Mouse (Mus musculus) frontal cortex, adult 2 months (tissue): Measurements from ENCODE around the gene Hist1h2bb. TPM values are rescaled to one million over a fixed set of nuclear protein-coding genes. Genes with fewer than 3 reads are reported as not detected.

Source experiments
- DNase-seq, 2 experiments: peaks; one replicate each; pipeline ENCODE4 v3.0.0; 2022; ENCODE audit warnings: low spot score in 1 of 2; ENCODE audit errors: extremely low spot score in 1 of 2
- polyA plus RNA-seq: library from polyadenylated mRNA; depleted of rRNA; stranded (reverse); fragments of >200 nt; gene quantifications from 2 replicates; pipeline ENCODE4 v1.2.3, GENCODE M21; 2012

Hist1h2bb gene
- polyA plus RNA-seq, 1 experiment = 1.3 TPM

DNA sequence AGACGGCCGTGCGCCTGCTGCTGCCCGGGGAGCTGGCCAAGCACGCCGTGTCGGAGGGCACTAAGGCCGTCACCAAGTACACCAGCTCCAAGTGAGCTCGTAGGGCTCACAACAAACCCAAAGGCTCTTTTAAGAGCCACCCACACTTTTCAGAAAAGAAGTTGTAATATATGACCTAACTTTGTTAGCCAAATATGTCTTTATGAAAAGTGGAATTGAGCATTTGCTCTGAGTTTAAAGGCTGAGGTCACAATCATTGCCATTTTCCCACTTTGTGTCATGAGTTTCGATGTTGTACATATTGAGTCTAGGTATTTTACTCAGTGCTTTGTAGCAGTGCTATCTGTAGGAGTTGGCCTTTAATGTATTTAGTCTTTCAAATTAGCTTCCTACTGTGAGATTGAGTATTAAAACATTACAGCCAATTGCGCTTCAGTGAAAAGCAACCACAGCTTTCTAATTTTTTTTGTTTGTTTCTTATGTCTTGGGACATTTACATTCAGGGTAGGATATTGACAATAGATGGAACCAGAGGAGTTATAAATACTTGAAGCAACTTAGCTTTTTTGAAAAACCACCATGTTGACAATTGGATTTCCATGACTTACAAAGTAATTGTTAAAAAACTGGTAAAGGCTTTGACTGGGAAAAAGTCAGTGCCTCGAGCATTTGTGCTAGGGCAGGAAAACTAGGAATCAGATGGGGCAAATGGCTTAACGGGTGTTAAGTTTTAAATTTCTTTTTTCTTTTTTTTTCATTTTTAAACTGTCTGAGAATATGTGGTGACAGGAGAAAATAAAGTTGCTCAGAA lies 752 bp downstream of the Hist1h2bb start:
- no peak for DNase-seq

DNA sequence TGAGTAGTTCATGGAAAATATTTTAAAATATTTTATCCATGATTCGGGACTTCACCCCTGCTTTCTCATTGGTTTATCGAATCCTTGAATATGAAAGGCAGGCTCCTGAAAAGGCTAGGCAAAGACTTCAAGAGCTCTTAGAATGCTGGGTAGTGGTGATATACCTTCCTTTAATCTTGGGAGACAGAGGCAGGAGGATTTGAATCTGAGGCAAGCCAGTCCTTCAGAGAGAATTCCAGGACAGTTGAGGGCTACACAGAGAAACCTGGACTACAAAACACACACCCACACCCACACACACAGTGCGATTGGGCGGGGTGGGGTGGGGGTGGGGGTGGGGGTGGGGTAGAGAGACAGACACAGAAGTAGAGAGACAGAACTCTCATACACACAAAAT lies 1.4 kb downstream of the Hist1h2bb start:
- DNase-seq = no peak

DNA sequence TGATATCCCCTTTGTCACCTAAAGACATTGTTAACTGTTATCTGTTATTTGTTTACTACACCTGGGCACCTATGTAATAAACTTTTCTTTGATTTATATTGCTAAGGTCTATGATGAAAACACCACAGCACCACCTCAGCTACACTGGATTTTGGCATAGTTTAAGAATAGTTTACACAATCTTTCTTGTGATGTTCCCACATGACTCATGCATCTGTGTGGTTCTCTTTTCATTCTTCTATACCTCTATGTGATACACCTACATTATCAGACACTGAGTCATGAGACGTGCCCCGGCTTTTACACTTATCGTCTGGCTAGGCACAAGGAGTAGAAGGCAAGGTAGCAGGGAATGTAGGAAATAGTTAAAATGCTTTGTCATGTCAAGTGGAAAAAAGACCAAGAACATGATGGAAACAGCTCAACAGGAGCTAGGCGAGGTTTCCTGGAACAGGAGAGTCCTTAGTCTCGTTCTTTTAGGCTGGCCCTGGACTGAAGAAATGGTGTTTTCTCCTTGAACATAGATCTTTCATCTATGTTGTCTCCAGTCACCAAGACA lies 3.1 kb downstream of the Hist1h2bb start:
- DNase-seq = no peak

DNA sequence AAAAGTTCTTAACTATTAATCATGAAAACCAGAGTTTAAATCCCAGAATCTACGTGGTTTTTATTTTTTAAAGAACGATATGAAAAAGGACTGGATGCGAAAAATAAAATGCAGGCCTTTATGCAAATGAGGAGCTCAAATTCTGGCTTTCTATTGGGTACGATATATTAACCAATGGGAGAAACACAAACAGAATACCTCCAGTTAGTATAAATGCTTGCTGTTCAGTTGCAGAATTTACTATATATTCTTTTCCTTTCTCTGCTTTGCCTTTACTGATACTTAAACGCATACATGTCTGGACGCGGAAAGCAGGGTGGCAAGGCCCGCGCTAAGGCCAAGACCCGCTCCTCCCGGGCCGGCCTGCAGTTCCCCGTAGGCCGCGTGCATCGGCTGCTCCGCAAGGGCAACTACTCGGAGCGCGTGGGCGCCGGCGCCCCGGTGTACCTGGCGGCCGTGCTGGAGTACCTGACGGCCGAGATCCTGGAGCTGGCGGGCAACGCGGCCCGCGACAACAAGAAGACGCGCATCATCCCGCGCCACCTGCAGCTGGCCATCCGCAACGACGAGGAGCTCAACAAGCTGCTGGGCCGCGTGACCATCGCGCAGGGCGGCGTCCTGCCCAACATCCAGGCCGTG lies 4.4 kb downstream of the Hist1h2bb start, which contains the start of gene Hist1h2ab:
Gene Hist1h2ab, plus strand, starts transcription at position 288 of the 639 bp plus-strand sequence.
- peak in 1 of 2 experiments; percentile 78 for DNase-seq

DNA sequence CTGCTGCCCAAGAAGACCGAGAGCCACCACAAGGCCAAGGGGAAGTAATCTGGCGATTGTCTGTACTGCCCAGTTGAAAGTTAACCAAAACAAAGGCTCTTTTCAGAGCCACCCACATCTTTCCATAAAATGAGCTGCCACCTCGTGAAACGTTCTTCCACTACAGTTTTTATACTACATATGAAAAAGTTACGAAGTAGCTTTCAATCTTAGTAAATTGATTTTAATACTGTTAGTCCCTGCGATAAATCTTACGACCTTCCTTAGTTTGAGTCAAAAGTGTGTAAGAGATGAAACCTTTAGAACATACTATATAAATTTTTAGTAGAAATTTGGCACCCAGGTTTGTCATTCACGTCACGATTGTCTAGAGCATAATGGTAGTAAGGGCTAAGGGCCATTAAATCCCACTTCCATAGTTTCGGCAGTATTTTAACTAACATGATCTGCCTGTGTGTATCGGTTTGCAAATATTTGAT lies 5.0 kb downstream of the Hist1h2bb start:
- no peak for DNase-seq

DNA sequence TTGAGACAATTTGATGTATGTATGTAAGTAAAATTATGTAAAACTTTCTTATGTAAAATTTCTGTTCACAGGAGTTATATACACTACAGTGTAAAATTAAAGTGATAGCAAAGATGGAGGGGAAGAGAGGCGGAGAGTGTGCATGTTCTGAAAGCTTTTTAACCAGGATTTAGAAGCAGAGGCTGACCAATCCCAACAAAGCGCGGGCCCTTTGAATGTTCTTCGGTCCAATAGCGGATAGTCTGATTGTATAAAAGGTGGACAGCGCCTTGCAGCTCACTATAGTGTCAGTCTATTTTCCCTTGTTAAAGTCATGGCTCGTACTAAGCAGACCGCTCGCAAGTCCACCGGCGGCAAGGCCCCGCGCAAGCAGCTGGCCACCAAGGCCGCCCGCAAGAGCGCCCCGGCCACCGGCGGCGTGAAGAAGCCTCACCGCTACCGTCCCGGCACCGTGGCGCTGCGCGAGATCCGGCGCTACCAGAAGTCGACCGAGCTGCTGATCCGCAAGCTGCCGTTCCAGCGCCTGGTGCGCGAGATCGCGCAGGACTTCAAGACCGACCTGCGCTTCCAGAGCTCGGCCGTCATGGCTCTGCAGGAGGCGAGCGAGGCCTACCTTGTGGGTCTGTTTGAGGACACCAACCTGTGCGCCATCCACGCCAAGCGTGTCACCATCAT lies 5.7 kb downstream of the Hist1h2bb start, which contains the start of gene Hist1h3b:
Gene Hist1h3b, plus strand, starts transcription at position 201 of the 675 bp plus-strand sequence.
- peak; percentile 92 to 98 for DNase-seq

DNA sequence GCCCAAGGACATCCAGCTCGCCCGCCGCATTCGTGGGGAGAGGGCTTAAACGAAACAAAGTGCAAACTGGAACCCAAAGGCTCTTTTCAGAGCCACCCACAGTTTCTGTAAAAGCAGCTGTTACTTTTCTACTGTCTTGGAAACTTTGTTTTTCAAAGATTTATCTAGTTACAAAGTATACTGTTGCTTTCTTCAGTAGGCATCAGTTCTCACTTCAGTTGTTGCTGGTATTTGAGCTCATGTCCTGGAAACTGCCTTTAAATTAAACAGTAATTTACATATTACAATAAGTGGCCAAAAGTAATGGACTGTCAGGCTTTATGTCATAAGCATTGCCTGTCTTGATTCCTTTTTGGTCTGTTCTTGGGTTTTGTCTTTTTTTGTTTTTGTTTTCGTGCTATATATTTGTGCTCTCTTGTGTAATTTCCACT lies 6.2 kb downstream of the Hist1h2bb start:
- DNase-seq = no peak

DNA sequence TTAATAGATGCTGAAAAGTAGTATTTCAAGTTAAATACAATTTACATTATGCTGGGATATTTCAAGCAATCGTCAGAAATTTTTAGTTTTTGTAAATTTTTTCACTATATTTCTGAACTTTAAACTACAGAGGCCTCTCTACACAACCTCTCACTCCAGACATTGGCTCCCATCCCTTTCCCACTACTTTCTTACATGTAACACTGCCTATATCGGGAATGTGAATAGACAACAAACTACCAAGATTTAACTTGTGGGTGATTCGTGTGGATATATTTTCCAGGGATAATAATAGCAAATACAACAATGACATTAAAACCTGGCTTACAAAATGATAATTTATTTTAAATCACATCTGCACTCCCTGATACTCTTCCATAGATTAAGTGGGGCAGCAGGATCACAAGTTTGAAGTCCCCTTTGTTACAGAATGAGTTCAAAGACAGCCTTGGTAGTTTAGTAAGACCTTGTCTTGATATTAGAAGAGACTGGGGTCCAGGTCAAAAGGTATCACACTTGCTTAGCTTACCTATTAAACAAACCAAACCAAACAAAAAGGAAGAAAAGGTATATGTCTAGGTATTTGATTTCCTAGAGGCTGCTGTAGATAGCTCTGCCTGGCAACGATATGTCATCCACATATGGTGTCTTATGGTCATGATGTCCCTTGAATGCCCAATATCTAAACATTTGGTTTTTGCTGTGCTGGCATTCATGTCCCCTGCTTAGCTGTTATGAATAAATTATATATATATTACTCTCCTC lies 7.0 kb downstream of the Hist1h2bb start:
- no peak for DNase-seq

DNA sequence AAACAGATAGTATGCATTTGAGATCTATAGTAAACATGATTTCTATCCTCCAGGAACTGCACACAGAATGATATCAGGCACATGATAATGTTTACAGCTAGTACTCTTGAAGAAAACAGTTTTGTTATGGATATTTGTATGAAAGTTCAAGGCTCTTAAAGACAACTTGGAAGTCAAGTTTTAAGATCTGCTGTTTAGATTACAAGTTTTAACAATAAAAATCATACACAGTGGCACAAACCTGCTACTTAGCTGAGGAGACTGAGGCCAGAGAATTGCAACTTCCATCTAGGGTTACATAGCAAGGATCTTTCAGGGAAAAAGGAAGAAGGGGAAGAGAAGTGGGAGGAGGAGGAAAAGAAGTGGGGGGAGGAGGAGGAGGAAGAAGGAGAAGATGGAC lies 8.5 kb downstream of the Hist1h2bb start:
- DNase-seq = no peak

DNA sequence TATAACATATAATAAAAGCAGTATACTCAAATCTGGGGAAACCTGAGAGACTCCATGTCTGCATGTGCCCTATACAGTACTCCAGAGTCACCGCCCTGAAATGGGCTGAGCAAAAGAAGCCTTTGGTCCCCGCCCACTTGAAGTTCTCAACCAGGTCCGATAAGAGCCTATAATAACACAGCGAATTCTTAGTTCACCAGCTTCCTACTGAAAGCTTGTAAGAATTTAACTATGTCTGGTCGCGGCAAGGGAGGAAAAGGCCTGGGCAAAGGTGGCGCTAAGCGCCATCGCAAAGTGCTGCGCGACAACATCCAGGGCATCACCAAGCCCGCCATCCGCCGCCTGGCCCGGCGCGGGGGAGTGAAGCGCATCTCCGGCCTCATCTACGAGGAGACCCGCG lies 10.3 kb downstream of the Hist1h2bb start, which contains the start of gene Hist1h4b:
Gene Hist1h4b, plus strand, starts transcription at position 224 of the 400 bp plus-strand sequence.
- peak; percentile 96 to 97 for DNase-seq

DNA sequence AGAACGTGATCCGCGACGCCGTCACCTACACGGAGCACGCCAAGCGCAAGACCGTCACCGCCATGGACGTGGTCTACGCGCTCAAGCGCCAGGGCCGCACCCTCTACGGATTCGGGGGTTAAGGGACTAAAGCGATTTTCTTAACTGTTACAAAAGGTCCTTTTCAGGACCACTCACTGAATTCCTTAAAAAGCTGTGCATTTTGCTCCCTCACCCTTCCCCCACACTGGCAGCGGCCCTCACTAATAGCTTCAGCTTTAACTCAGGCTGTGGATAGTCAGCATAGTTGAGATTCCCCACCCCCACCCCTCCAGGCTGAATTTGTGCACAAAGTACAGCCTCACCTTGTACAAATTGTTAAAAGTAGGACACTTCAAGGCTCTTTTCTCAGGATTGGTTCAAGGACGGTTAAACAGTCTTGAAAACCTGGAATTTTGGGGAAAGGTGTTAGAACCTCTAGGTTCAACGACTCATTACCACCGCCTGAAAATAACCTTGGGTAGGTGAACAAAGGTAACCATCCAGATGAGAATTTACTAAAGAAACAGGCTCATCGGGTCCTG lies 10.8 kb downstream of the Hist1h2bb start:
- DNase-seq = no peak

DNA sequence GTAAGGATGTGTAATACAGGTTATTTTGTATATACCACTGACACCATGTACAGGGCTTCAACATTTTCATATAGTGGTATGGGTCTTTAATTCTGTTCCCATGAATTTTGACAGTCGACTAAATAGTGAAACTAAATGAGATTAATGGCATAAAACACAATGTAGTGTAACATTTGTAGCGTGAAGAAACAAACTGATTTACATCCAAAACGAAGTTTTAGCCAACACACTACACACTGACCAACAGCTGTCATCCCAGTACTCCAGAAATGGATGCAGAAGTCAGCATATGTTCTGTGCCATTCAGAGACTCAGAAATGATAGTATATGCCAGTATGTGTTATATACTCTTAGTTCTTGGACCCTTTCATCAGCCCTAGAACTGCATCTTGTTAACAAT lies 11.4 kb downstream of the Hist1h2bb start:
- no peak for DNase-seq

DNA sequence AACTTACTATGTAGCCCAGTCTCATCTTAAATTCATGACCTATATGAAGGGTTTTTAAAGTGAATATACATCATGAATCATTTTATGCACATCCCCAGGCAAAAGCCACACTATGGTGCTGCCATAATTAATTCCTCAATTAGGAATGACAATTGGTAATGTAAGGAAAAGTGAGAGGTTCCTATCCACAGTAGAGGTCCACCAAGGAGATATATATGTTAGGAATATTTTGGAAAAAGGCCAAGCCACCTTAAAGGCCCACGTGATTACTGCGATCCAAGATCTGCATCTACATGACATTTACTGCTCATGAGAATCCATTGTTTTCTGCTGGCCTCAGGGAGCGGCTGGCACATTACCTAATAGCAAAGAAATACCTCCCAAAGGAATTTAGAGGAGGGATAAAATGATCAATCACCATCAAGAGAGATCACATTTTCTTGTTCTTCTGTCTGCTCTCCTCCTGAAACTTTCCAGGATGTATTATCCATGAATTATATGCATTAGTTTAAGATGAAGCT lies 12.8 kb downstream of the Hist1h2bb start:
- no peak for DNase-seq

DNA sequence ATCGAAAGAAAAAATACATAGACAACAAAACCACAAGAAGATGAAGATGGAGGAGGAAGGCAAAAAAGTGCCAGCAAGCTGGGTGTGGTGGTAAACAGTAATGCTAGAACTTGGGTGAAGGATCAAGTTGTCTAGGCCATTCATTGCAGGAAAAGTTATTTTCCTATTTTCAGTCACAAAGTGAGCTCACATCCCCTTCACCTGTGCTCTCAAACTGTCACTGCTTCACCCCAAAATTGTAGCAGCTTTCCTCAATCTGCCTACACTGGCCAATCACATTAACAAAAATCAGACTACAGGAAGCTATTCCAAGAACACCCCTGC lies 13.3 kb downstream of the Hist1h2bb start:
- DNase-seq = no peak

DNA sequence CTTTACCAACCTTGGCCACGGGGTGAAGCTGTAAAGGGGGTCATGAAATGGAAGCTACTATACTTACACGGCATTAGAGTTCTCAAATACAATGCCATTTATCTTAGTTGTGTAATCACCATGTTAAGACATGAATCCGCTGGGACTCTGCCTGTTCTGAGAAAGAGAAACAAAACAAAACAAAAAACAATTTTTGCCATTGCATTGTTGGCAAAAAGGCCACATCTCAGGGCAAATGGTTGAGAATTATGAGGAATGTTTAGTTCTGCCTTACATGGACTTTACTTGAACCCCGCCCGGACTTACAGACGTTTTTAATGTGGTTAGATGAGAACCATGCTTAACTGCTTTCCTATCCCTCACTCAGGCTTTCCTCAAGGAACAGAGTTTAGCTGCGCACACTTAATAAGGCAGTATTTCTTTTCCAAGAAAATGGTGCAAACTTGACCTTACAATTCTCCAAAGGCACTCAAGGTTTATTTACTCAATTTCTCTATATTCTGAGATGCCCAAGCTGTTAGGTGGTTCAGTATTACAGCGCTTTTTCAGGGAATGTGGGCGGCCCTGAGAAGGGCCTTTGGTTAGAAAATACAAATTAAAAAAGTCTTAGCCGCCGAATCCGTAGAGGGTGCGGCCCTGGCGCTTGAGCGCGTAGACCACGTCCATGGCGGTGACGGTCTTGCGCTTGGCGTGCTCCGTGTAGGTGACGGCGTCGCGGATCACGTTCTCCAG lies 13.9 kb downstream of the Hist1h2bb start:
- DNase-seq = no peak

DNA sequence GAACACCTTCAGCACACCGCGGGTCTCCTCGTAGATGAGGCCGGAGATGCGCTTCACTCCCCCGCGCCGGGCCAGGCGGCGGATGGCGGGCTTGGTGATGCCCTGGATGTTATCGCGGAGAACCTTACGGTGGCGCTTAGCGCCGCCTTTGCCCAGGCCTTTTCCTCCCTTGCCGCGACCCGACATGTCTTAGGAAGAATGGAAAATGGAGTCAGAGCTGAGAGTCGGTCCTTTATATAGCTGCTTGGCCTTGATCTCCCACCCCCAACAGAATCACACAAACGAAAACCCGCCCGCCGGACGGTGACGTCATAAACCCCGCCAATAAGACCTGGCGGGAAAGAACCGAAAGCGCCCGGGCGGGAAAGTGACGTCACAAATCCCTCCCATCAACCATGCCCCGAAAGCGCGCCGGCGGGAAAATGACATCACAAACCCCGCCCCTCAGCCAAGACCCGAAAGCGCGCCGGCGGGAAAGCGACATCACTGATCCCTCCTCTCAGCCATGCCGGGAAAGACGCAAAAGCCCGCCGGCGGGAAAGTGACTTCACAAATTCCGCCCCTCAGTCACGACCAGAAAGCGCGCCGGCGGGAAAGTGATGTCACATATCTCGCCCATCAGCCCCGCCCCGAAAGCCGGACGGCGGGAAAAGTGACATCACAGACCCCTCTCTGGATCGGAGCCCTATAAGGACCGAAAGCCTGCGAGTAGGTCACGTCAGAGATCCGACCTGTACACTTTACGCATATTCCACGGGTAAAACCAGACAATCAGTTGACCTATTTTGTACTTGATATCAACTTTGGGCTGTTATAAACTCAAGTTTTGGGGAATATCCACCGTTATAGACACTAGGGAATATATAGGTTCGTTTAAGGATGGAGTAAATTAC lies 14.7 kb downstream of the Hist1h2bb start, which contains the start of gene Hist1h4a:
Gene Hist1h4a, minus strand, starts transcription at position 259 of the 893 bp plus-strand sequence.
- DNase-seq = peak; percentile 98 to 99

DNA sequence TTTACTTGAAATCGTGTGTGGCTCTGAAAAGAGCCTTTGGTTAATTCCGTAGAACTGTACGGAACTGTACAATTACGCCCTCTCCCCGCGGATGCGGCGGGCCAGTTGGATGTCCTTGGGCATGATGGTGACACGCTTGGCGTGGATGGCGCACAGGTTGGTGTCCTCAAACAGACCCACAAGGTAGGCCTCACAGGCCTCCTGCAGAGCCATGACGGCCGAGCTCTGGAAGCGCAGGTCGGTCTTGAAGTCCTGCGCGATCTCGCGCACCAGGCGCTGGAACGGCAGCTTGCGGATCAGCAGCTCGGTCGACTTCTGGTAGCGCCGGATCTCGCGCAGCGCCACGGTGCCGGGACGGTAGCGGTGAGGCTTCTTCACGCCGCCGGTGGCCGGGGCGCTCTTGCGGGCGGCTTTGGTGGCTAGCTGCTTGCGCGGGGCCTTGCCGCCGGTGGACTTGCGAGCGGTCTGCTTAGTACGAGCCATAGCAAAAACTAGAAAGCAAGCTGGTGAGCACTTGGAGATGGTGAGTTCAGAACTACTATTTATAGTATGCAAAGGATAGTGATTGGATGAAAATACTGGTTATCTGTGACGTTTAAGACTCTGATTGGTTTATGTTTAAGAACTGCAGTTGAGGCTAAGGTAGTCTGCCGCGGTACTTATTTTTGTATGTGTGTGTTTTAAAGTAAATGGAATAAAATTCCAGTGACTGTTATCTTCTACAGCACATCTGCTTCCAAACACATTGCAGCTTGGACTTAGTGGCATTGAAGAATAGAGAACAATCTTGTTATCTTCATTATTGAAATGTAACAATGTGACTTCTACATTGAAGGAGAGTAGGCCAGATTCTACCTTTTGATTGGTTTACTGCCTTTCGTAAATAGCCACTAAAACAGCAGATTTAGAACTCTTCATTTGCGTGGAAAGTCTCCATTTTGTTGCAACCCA lies 15.6 kb downstream of the Hist1h2bb start, which contains the start of gene Hist1h3a:
Gene Hist1h3a, minus strand, starts transcription at position 516 of the 951 bp plus-strand sequence.
- peak in 1 of 2 experiments; percentile 84 for DNase-seq
